Mouse (Mus musculus) ovary, adult 18-20 months (tissue): Measurements from ENCODE around the gene Zfp62.

Experiments used
- DNase-seq: peaks from one replicate; pipeline ENCODE4 v3.0.0; 2022; ENCODE audit warnings: low spot score, mixed read lengths

The Zfp62 gene

GRCm38 (mm10) chr11:49205080-49205590 is 2.0 kb downstream of the Zfp62 start:
- no peak for DNase-seq

GRCm38 (mm10) chr11:49207495-49207894 is 4.4 kb downstream of the Zfp62 start:
- DNase-seq = no peak

GRCm38 (mm10) chr11:49212577-49212976 is 9.5 kb downstream of the Zfp62 start:
- DNase-seq = no peak

- DNase-seq = no peak
Observed at GRCm38 (mm10) chr11:49213505-49213904, 10.4 kb downstream of the Zfp62 start.

- DNase-seq = no peak
Observed at GRCm38 (mm10) chr11:49219271-49219670, 16.2 kb downstream of the Zfp62 start.

- DNase-seq = no peak
Observed at GRCm38 (mm10) chr11:49224455-49224854, 21.4 kb downstream of the Zfp62 start.

- no peak for DNase-seq
Observed at GRCm38 (mm10) chr11:49232781-49233180, 29.7 kb downstream of the Zfp62 start.

- DNase-seq = no peak
Observed at GRCm38 (mm10) chr11:49235459-49236207, 32.5 kb downstream of the Zfp62 start.

GRCm38 (mm10) chr11:49236891-49237290 is 33.8 kb downstream of the Zfp62 start:
- DNase-seq = no peak

- no peak for DNase-seq
Observed at GRCm38 (mm10) chr11:49237532-49237931, 34.4 kb downstream of the Zfp62 start.

- no peak for DNase-seq
Observed at GRCm38 (mm10) chr11:49240310-49240709, 37.2 kb downstream of the Zfp62 start.

- DNase-seq = no peak
Observed at GRCm38 (mm10) chr11:49240874-49241273, 37.8 kb downstream of the Zfp62 start.

GRCm38 (mm10) chr11:49241471-49241870 is 38.4 kb downstream of the Zfp62 start:
- no peak for DNase-seq

GRCm38 (mm10) chr11:49242944-49243626 is 40.0 kb downstream of the Zfp62 start:
- no peak for DNase-seq

GRCm38 (mm10) chr11:49243727-49244594 is 40.9 kb downstream of the Zfp62 start, which contains the start of gene Mgat1:
Gene Mgat1, plus strand, starts transcription at chr11:49244191.
- DNase-seq = peak; percentile 93

- no peak for DNase-seq
Observed at GRCm38 (mm10) chr11:49244595-49244930, 41.5 kb downstream of the Zfp62 start.

- no peak for DNase-seq
Observed at GRCm38 (mm10) chr11:49245176-49245575, 42.1 kb downstream of the Zfp62 start.

- no peak for DNase-seq
Observed at GRCm38 (mm10) chr11:49245634-49246415, 42.7 kb downstream of the Zfp62 start.

- DNase-seq = no peak
Observed at GRCm38 (mm10) chr11:49246523-49246922, 43.4 kb downstream of the Zfp62 start.

GRCm38 (mm10) chr11:49247255-49247654 is 44.2 kb downstream of the Zfp62 start:
- DNase-seq = no peak

- DNase-seq = no peak
Observed at GRCm38 (mm10) chr11:49248226-49248973, 45.3 kb downstream of the Zfp62 start.
